Mouse (Mus musculus) neural tube, embryonic 11.5 days (tissue): ENCODE results near the gene Csn1s2b. TPM values are rescaled to one million over a fixed set of nuclear protein-coding genes. Genes with fewer than 3 reads are reported as not detected.

Experiments used
- ATAC-seq: fragments of 200-750 bp; cut with Nextera tagmentation; 2 replicates; pipeline ENCODE4 v1.8.0; 2017; ENCODE audit warnings: moderate number of reproducible peaks, mild to moderate bottlenecking, moderate TSS enrichment, moderate library complexity; ENCODE audit not compliant: insufficient read depth, low FRiP score, low TSS enrichment
- DNase-seq: peaks from one replicate; pipeline ENCODE4 v3.0.0-alpha.2; 2015; ENCODE audit warnings: low spot score
- H3K27ac ChIP-seq: fragments of 300-500 bp; sonication (generic); 2 replicates; pipeline ENCODE4 v1.5.1; 2014; ENCODE audit warnings: low read depth, mild to moderate bottlenecking, low read length
- H3K27me3 ChIP-seq: fragments of 300-500 bp; sonication (generic); 2 replicates; pipeline ENCODE4 v1.6.1; 2014; ENCODE audit warnings: mild to moderate bottlenecking, low read length, mixed read lengths; ENCODE audit not compliant: control insufficient read depth, insufficient read depth
- H3K36me3 ChIP-seq: fragments of 300-500 bp; sonication (generic); 2 replicates; pipeline ENCODE4 v1.6.1; 2014; ENCODE audit warnings: mild to moderate bottlenecking, low read length, moderate library complexity, mixed read lengths; ENCODE audit not compliant: control insufficient read depth, insufficient read depth
- H3K4me1 ChIP-seq: fragments of 300-500 bp; sonication (generic); 2 replicates; pipeline ENCODE4 v1.6.1; 2014; ENCODE audit warnings: low read length, mixed read lengths; ENCODE audit not compliant: control insufficient read depth, insufficient read depth
- H3K4me2 ChIP-seq: fragments of 300-500 bp; sonication (generic); 2 replicates; pipeline ENCODE4 v1.6.1; 2014; ENCODE audit warnings: low read depth, mild to moderate bottlenecking, moderate library complexity
- H3K4me3 ChIP-seq: fragments of 300-500 bp; sonication (generic); 2 replicates; pipeline ENCODE4 v1.5.1; 2014; ENCODE audit warnings: low read depth, low read length
- H3K9ac ChIP-seq: fragments of 300-500 bp; sonication (generic); 2 replicates; pipeline ENCODE4 v1.6.1; 2014; ENCODE audit warnings: mild to moderate bottlenecking, low read length
- H3K9me3 ChIP-seq: fragments of 300-500 bp; sonication (generic); 2 replicates; pipeline ENCODE4 v1.6.1; 2016; ENCODE audit warnings: low read length; ENCODE audit not compliant: control insufficient read depth
- WGBS: fragments of 180-500 bp; shearing (Covaris S2); extraction: QIAGEN DNeasy Blood & Tissue Kit; methylation state at CpG from one replicate; pipeline ENCODE4 v1.1.7; 2014; 5-methylcytosine and 5-hydroxymethylcytosine counted together
- polyA plus RNA-seq: library from polyadenylated mRNA; unstranded; fragments of >200 nt; fragmentation: Nextera tagmentation; extraction: Ambion mirVana; gene quantifications from 2 replicates; pipeline ENCODE4 v1.2.1, GENCODE M21; 2014

The Csn1s2b gene
- polyA plus RNA-seq, 1 experiment from 2014 or later, result not detected

DNA sequence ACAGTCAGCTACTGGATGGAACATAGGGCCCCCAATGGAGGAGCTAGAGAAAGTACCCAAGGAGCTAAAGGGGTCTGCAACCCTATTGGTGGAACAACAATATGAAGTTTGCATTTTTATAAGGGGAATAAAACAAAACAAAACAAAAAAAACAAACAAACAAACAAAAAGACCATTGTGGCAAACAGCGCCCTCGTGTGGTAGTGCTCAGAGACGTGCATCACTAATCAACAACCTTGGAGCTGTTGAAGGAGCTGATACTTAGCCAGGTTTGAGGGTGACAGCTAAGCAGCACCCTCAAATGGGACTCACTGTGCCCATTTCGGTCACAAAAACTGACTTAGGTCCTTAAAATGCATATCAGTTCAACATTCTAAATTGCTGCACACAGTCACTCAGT is 63.5 kb downstream of the Csn1s2b start:
- H3K9me3 ChIP-seq, result no peaks in the 10 kb centered on the region
- H3K27me3 ChIP-seq, result no peaks in the 10 kb centered on the region
- no peaks in the 10 kb centered on the region for H3K4me1 ChIP-seq
- ATAC-seq, result no peak
- no peak overlapping the region for H3K27ac ChIP-seq
- H3K9ac ChIP-seq, result no peak overlapping the region
- H3K36me3 ChIP-seq, result no peaks in the 10 kb centered on the region
- H3K4me3 ChIP-seq, result no peak overlapping the region
- H3K4me2 ChIP-seq, result no peak overlapping the region
- no peak for DNase-seq
- WGBS, result 36% methylated on average over 4 of the region's 4 CpGs

Other genes with a start within 250 kb of the Csn1s2b start
- gene Sult1d1, start 239.1 kb upstream of the Csn1s2b start, polyA plus RNA-seq, result 0.16 TPM in 1 of 2 replicates, not detected in the other
- gene Sult1e1, start 216.5 kb upstream of the Csn1s2b start, polyA plus RNA-seq, result not detected in 2 replicates
- gene Csn1s1, start 141.9 kb upstream of the Csn1s2b start, polyA plus RNA-seq, result not detected in 2 replicates
- gene Csn2, start 108.5 kb upstream of the Csn1s2b start, polyA plus RNA-seq, result not detected in 2 replicates
- not detected in 2 replicates for gene Csn1s2a, start 33.5 kb upstream of the Csn1s2b start, polyA plus RNA-seq
- not detected in 2 replicates for gene Prr27, start 17.6 kb downstream of the Csn1s2b start, polyA plus RNA-seq
- not detected in 2 replicates for gene Odam, start 76.9 kb downstream of the Csn1s2b start, polyA plus RNA-seq
- 1.0 TPM in 1 of 2 replicates, not detected in the other for gene Csn3, start 117.5 kb downstream of the Csn1s2b start, polyA plus RNA-seq
- gene 2310003L06Rik, start 161.4 kb downstream of the Csn1s2b start, polyA plus RNA-seq, result not detected in 2 replicates
- not detected in 2 replicates for gene Gm28434, start 161.4 kb downstream of the Csn1s2b start, polyA plus RNA-seq
- gene Cabs1, start 171.4 kb downstream of the Csn1s2b start, polyA plus RNA-seq, result not detected in 2 replicates
- not detected in 2 replicates for gene Smr3a, start 194.5 kb downstream of the Csn1s2b start, polyA plus RNA-seq